Mouse (Mus musculus) G1E (cell line): ENCODE measurements around the gene Bahcc1.

ENCODE experiments used
- CTCF ChIP-seq: IDR thresholded peaks from 2 replicates; pipeline ENCODE4 v1.5.1; 2012; ENCODE audit warnings: low read depth, low read length, inconsistent platforms, mixed read lengths
- GATA1 ChIP-seq: IDR thresholded peaks from 2 replicates; pipeline ENCODE4 v1.6.1; 2012; ENCODE audit warnings: borderline replicate concordance, low read length, inconsistent platforms, mixed read lengths
- POLR2AphosphoS5 ChIP-seq: IDR thresholded peaks from 2 replicates; pipeline ENCODE4 v1.6.1; 2012; ENCODE audit warnings: low read depth, low read length, inconsistent platforms; ENCODE audit not compliant: insufficient replicate concordance

- TF ChIP-seq CTCF (no peak), GATA1 (no peak), POLR2AphosphoS5 (no peak)
Observed at GRCm38 (mm10) chr11:120200621-120201020, 32.1 kb upstream of the Bahcc1 start.
